ENCODE assay signal across 15 mouse cellular contexts in the genomic region with DNA sequence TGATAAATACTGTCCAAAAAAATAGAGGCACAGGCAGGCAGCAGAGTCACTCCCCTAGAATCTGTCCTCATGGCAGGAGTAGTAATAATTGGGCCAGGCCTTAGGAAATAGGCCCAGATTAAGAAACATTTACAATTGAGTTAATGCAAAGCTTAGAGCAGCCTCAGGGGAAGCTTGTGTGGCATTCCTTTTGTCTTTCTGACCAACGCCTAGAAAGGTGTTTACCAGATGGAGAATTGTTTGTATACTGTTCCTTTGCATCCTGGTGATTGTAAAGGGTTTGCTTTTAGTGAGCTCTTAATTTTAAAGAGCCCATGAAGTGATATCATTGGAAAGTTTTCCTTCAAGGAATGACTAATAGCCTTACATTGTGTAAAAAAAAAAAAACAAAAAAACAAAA.
"Had no signal": no experiment of that assay in that cellular context is flagged by ENCODE, and none has a peak within 500 bp of the region (broad histone marks: within the 10 kb centered on the region; RNA-seq: fewer than 3 reads in every experiment).

No protein-coding gene starts in this region.

- H3K4me1 ChIP-seq: neural tube, embryonic 15.5 days; stomach, embryonic 15.5 days had no signal

- H3K9me3 ChIP-seq: stomach, embryonic 15.5 days had no signal

- H3K4me3 ChIP-seq: neural tube, embryonic 15.5 days; stomach, embryonic 15.5 days had no signal

- H3K36me3 ChIP-seq: neural tube, embryonic 15.5 days; stomach, embryonic 15.5 days had no signal

- DNase-seq: retina, postnatal 1 day; right cerebral cortex, adult 18-20 months; right cerebral cortex, postnatal 14 days; right cerebral cortex, postnatal 25 days; right cerebral cortex, postnatal 4 days; spleen, adult 18-20 months; thymus, adult 18-20 months; thymus, adult 2 months; thymus, postnatal 14 days; thymus, postnatal 25 days; thymus, postnatal 36 days; thymus, postnatal 4 days had no signal

- H3K9ac ChIP-seq: neural tube, embryonic 15.5 days; stomach, embryonic 15.5 days had no signal

- H3K27ac ChIP-seq: neural tube, embryonic 15.5 days; stomach, embryonic 15.5 days; stomach, postnatal 0 days had no signal
